Mouse (Mus musculus): ENCODE measurements around the gene Mgrn1.

The Mgrn1 gene

DNA sequence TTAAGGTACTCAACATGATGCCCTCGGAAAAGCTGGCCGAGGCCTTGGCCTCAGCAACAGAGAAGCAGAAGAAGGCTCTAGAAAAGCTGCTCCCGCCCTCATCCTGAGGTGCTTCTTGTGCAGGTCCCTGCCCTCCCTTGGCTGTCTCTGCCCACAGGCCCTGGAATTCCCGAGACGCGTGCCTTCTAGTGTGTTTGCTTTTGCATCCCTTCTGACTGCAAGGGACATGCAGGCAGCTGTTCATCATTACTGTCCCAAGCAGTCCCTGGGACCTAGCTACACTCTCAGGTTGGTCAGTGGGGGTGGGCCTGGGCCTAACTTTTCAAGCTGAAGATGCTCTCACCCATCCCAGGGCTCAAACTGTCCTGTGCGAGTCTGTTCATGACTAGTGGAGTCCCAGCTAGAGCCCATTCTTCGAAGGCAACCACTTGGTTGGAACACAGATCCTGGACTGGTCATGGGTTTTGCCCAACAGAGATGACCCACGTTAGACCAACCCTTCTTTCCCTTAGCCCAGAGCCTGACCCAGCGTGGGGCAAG is 54.3 kb downstream of the Mgrn1 start:
- DNase-seq (ENCODE audit: extremely low spot score, low spot score) = no peak

DNA sequence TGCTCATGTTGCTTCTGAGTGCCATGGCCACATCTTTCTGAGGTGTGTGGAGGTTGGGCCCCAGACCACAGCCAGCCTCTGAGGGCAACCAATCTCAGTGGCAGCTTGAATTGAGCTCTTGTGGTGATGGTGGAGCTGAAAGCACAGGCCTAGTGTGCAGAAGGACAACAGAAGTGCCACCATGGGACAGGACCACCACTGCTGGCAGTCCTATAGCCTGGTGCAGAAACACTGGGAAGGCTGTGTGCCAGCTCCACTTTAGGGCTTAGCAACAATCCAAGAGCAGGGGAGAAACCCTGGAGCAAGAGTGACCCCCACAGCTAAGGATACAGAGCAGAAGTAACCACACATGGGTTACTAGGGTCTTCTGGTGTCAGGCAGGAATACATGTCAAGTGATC is 55.0 kb downstream of the Mgrn1 start:
- no peak for DNase-seq (ENCODE audit: extremely low spot score, low spot score)

DNA sequence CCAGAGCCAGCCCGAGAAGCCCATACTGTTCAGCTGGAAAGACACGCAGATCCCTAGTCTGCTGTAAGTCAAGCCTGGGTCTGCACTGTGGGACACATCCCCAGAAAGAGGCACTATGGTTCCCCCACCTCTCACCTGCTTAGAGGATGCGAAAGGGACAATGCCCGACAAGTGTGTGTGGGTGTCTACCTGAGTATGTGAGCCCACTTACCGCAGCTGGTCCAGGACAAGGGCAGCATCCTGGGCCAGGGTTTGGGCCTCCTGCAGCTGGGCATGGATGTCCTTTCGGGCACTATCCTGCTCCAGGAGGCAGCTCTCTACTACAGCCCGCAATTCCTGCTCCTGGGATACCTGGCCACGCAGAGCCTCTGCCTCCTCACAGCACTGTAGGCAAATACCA is 56.8 kb downstream of the Mgrn1 start:
- DNase-seq (ENCODE audit: extremely low spot score, low spot score) = no peak

DNA sequence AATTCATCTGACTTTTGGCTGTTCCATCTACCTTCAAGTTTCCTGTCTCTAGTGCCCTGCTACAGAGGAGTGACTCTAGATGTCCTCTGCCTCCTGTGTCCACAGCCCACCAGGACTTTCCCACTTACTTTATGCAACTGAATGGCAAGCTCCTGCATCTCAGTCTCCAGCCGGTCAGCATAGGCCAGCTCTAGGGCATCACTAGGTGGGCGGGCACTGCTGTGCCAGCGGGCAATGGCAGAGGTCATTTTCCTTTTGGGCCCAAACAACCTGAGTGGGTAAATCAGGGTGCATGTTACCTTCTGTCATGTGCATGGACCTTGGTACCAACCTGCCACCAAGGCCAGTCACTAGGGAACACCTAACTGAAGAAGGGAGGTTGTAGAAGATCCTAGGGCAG is 57.4 kb downstream of the Mgrn1 start:
- DNase-seq (ENCODE audit: extremely low spot score, low spot score) = no peak

DNA sequence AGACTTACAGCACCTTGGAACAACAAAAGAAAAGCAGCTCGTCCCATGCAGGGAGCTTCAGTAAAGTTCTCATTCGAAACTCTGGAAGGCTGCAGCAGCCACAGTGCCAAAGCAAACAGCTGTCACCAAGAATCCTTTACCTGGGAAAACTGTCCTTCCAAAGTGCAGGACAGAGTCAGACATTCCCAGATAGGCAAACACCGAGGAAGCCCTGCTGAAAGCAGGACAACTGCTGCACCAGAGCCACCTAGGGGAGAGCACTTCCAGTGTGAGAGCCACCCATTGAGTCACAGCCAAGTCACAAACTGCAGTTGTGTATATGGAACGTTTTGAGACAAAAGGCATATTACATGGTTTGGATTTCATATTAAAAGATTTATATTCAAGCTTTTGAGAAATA is 59.4 kb downstream of the Mgrn1 start:
- DNase-seq (ENCODE audit: extremely low spot score, low spot score) = no peak

DNA sequence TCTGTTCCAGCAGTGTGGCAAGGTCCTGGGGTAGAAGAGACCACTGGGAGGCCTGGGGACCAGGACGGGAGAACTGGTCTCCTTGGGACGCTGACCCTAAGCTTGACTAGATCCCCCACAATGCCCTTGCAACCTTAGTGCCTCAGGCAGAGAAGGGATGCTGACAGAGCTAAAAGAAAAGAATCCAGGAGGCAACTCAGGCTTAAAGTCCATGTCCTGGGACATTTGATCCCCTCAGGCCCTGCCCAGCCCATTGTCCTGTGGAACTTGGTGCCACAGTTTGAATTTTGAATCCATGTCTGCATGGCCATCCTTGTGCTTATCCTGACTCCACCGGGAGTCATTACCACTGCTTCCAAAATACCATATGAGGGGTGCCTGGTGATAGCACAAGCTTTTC is 60.1 kb downstream of the Mgrn1 start:
- DNase-seq (ENCODE audit: extremely low spot score, low spot score) = no peak

DNA sequence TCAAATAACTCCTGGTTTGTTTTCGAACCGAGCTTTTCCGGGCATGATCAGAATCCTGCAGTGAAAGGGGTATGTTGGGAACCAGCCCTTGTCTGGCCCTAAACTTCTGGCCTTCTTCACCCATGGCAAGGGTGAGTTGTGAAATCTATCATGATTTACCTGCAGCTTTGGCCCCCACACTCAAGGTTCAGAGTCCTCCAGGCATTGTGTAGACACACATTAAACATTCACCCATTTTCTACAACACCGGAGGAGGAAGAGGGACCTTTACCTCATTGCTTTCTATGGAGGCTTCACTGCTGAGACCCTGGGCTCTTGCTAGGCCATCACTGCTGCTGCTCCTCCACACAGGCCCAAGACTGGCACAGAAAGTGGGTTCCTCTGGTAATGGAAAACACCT is 61.3 kb downstream of the Mgrn1 start:
- DNase-seq (ENCODE audit: extremely low spot score, low spot score) = no peak

DNA sequence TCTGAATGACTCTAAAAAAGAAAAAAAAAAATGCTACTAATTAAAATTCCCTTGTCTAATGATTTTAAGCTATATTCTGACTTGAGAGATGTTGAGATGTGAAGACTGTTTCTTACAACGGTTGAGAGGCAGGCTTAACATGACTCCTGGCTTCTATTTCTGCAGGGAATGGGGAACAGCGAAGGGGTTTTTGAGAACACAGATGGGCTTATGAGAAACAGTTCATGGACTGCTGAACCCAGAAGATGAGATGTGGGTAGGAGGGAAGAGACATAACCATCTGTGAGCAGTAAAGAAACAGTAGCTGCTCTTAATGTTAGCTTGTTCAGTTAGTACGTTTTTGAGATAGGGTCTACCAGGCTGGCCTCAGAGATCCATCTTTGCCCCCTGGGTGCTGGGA is 70.6 kb downstream of the Mgrn1 start:
- no peak for DNase-seq (ENCODE audit: extremely low spot score, low spot score)

DNA sequence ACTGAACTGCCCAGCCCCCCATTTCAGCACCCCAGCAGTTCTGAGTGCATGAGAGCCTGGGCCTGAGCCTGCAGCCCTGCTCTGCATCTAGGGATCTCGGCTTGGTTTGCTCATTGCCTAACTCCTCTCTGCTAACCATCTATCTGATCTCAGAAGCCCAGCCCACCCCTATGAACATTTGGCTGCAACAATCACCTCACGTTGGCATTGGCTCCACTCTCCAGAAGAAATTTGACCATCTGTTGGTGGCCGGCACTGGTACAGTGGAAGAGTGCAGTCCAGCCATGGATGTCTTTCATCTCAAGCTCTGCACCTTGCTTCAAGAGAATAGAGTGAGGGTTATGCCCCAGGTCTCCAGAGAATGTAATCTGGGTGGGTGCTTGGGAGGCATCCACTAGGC is 71.4 kb downstream of the Mgrn1 start:
- no peak for DNase-seq (ENCODE audit: extremely low spot score, low spot score)

DNA sequence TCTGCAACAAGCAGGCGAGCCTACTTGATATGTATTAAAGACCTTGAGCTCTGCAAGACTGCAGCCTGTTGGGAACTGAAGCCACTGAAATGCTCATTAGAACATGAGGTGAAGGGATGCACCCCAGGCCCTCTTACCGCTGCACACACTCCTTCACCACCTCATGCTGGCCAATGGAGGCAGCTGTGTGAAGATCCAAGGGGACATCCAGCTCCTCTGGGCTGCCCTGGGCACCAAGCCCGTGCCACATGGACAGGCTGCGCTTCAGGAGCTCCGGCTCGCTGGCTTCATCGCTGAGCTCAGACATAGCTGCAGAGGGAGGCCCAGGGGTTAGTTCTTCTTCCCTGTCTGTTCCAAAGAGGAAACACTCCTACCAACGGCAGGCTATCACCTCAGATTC is 74.2 kb downstream of the Mgrn1 start:
- DNase-seq (ENCODE audit: extremely low spot score, low spot score) = no peak

DNA sequence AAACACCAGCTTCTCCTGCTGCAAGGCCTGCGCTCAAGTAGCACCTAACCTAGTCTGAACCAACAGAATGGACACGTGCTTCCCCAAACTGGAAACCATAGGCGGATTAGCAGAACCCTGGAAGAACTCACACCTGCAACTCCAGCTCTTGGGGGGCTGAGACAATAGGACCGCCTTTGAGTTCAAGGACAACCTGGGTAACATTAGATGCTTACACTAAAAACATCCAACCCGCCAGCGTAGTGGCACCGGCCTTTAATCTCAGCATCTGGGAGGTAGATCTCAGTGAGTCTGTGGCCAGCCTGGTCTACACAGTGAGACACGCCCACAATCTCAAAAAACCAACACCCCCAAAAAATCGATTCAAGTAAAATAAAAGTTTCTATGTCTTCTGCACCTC is 77.3 kb downstream of the Mgrn1 start:
- no peak for DNase-seq (ENCODE audit: extremely low spot score, low spot score)

DNA sequence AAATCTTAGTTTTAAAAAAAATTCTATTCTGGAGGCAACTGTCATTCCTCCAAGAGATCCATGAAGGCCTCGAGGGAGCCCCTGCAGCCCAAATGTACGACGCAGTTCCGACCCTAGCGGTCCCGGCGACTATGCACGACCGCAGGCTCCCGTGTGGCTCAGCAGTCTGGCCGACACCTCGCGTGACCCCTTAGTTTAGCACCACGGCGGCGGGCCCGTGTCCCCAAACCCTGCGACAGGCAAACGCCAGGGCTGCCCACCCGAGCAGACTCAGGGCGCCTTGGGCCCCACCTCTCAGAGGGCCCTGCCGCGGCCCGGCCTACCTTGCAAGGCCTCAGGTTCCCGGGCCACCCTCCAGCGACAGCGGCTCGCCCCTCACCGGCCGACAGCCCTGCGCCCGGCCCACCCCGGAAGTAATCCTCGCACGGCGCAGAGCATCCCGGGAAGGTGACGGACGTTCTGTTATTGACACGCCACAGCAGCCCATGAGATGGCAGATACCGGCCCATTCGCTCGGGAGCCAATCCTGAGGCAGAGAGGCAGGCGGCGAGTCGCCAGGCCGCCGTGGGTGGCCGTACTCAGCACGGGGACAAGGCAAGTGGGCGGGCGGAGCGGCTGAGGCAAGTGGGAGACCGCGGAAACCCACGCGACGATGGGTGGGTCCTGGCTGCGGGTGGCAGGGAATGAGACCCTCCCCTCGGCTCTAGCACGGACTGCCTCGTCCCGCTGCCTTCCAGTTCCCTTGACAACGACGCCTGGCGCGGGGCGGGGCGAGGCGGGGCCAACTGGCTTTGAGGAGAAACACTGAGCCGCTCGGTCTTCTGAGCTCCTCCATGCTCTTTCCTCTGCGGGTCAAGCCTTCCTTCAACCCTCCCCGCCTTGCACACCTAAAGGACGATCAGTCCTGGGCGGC is 78.0 kb downstream of the Mgrn1 start, which contains the start of gene Anks3:
TSS of gene Anks3 (minus strand) at position 409 of the 913 bp plus-strand sequence.
- DNase-seq (ENCODE audit: extremely low spot score, low spot score) = peak; percentile 94

DNA sequence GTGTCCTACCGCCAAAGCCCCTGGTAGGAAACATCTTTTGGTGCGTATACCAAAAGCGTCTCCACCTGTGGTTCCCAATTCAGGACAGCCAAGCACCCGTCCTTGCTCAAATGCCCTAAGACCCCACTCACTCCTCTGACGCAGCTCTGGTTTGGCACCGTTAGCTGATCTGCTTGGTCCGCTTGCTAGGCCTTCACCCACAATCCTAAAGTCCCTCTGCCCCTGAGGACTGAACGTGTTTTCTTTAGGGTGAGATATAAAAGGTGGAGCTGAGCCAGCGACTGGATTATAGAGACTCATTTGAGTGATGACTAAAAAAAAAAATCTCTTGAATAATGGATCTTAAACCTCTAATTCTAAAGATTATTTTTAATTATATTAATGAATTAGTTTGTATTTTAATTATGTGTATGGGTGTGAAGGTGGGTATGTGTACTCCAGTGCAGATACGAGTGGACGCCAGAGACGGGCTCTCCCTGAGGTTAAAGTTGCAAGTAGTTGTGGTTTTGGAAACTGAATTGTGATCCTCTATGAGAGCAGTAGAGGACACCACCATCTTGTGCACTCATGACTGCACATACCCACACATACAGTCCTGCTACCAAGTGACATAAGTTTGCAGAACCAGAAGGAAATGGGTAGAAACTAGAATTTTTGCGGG is 78.8 kb downstream of the Mgrn1 start:
- no peak for DNase-seq (ENCODE audit: extremely low spot score, low spot score)

DNA sequence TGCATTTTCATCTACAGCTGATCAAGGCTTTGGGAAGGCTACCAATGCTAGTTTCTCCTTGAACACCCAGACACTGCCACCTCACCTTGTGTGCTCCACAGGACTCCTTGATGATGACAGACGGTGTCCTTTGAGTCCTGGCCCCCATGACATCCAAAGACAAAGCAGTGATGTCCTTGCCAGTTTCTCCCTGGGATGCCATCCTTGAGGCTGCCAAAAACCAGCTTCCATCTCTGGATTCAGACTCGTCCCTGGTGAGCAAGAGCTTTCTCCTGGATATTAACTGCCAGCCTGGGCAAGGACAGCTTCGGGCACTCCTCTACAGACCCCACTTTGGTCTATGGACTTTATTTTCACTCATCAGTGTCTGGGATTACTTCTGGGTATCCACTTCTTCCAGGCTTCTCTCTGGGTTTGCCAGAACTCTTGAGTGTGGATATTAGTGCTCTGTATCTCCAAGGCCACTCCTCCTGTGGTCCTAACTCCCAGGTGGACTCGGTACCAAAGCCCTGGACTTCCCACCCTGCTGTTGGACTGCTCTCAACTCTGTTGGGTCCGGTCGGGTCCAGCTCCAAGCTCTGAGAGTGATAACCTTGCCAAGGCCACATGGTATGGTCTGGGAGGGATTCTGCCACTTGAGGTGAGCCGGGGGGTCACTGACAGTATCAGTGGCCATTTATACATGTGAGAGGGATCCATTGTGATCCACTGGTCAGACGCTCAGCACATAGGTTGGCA is 79.5 kb downstream of the Mgrn1 start:
- DNase-seq (ENCODE audit: extremely low spot score, low spot score) = no peak

DNA sequence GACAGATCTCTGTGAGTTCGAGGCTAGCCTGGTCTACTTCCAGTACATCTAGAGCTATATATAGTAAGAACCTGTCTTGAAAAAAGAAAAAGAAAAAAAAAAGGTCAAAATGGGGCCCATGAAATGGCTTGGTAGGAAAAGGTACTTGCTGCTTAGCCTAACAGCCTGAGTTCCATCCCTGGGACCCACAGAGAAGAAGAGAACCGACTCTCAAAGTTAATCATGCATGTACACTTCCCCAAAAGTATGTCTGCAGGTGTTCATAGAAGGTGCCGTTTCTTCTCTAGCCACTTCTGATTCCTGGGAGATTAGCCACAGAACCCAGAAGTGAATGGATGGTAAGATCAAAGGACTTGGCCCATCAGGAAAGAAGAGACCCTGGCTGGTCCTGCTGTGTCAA is 82.4 kb downstream of the Mgrn1 start:
- DNase-seq (ENCODE audit: extremely low spot score, low spot score) = no peak

DNA sequence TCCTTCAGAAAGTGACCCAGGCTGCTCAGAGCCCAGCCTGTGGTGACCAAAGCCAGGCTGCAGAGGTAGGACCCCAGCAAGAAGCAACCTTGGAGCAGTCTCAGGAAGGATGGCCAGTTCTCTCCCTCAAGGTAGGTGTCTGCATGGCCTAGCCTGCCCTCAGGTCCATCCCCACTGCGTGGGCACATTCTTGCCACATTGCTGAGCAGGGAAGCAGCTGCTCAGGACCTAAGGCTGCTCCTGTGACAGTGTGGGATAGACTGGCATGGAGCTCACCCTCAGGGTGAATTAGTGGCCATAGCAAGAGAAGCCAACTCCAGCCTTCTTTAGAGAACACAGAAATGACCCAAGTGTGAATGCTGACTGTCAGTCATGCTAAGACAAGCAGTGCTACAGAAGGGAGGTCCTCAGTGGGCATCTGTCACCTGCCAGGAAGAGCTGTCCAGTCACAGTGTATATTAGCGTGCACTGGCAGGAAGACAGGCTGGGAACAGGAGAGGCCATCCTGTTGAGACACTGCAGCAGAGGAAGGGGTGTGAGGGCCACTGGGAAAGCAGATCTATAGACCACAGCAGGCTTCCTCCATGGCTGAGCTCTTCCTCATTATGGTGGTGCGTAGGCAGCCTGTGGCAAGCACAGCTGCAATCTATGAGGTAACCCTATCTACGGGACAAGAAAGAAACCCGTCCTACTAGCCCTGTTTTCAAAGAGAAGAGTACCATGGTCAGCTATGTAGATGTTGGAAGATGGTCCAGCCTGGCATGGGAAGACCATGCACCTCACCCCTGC is 83.2 kb downstream of the Mgrn1 start:
- DNase-seq (ENCODE audit: extremely low spot score, low spot score) = no peak

DNA sequence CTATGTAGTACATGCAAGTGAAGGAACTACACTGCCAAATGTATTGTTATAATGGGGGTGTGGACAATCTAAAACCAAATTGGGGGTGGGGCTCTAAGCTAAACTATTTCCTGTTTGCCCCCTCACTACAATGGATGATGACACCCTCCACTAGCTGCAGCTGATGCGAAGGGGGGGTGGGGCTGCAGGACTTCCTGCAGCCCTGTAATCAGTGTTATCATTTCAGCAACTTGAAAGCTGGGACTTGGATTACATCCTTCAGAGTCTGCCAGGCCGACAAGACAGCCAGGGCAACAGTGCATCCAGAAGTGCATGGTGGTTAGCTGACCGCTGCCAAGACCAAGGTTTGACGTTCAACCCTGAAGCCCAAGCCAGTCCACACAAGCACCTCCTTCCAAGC is 85.6 kb downstream of the Mgrn1 start:
- DNase-seq (ENCODE audit: extremely low spot score, low spot score) = no peak

DNA sequence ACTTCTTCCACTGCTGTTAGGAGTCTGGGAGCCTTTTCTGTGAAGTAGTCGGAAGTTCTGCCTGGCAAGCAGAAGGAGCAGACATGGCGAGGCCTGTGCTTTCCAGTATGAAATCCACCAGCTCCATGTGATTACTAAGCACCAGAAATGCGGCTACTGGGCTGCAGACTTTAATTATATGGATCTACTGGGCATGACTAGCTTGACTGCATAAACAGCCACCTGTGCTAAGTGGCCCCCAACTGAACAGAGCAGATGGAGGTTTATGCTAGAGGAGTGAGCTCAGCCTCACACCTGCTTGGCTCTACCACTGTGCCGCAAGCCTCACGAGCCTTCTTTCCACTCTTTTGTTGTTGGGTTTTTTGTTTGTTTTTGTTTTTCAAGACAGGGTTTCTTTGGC is 88.5 kb downstream of the Mgrn1 start:
- no peak for DNase-seq (ENCODE audit: extremely low spot score, low spot score)

DNA sequence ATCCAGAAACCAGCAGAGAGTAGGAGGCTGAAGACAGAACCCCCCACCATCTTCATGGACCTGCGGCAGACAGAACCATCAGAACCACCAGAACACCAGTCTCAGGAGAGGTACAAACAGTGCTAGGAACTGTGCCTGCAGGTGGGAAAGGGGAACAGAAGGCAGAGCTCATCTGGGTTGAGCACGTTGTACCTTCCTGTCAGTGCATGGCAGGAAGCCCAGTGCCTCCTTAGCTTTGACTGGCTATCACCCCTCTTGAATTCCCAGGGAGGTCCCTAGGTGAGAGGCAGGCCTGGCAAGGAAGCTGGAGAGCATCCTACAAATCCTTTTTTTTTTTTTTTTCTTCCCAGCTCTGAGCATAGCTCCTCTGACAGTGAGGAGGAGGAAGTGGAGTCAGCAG is 90.1 kb downstream of the Mgrn1 start:
- no peak for DNase-seq (ENCODE audit: extremely low spot score, low spot score)

DNA sequence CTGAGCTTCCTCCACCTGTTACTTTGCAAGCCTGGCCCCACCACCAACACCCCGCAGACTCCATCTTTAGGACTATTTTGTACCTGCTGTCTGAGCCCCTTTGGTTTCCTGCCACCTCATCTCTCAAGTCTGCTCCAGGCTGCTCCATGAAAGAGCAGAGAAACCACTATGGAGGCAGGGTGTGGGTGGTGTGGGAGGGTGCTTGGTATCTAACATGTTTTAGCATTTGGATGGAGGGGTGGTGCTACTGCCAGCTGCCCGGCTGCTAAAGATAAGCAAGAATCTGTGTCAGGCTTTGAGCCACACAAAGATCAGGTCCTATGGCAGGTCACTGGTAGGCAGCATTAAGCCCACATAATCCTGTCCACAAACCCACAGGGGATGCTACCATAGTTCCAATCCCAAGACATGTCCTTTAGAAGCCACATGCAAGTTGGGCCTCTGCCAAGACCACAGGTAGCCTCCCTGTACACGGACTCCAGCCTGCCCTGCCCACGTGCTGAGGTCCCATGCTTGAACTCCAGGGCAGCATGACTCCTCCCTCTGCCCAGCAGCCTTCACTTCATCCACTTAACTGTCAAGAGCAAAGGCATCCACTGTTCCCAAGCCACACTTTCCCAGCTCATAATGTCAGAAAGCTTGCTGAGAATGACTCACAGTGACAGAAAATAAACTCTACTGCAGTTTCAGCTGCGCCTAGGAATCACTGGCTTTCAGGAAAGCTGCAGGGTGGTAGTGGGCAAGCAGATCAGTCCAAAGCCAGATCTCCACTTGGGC is 92.4 kb downstream of the Mgrn1 start:
- DNase-seq (ENCODE audit: extremely low spot score, low spot score) = no peak

All from neural tube, embryonic 10.5 days (tissue).